Mouse (Mus musculus): ENCODE measurements around the gene Tfb2m. TPM values are rescaled to one million over a fixed set of nuclear protein-coding genes. Genes with fewer than 3 reads are reported as not detected.
A peak's percentile ranks its signal among the peaks of the same experiment; 100 is the strongest.

The Tfb2m gene
- polyA plus RNA-seq, 1 experiment from 2014 or later: 38.9 TPM

DNA sequence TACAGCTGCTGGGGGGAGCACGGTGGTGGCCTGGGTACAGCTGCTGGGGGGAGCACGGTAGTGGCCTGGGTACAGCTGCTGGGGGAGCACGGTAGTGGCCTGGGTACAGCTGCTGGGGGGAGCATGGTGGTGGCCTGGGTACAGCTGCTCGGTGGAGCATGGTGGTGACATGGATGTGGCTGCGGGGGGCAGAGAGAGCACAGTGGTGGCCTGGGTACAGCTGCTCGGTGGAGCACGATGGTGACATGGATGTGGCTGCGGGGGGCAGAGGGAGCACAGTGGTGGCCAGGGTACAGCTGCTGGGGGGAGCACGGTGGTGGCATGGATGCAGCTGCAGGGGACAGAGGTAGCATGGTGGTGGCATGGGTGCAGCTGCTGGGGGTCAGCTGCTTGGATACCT, 39.6 kb upstream of the Tfb2m start:
- no peak overlapping the region for H3K4me3 ChIP-seq (replicated peaks; ENCODE audit: low read depth, low read length)
- 59% methylated on average over 9 of the region's 9 CpGs for WGBS
- no peaks in the 10 kb centered on the region for H3K9me3 ChIP-seq (replicated peaks; ENCODE audit: low read length)
- DNase-seq (ENCODE audit: low spot score) (no peak), ATAC-seq (replicated peaks; ENCODE audit: low FRiP score, low read depth) (no peak)
- peaks cover 11% of the 10 kb centered on the region; the same call in 1 of the 2 replicates for H3K4me1 ChIP-seq (replicated peaks; ENCODE audit: insufficient read depth, low read length)
- no peak overlapping the region for H3K27ac ChIP-seq
- no peak overlapping the region for H3K4me2 ChIP-seq (ENCODE audit: low read length)
- no peak for TF ChIP-seq CTCF (IDR thresholded peaks at IDR 0.05; ENCODE audit: low read depth)
- H3K27me3 ChIP-seq (ENCODE audit: insufficient read depth, low read length): no peaks in the 10 kb centered on the region
- H3K36me3 ChIP-seq (ENCODE audit: insufficient read depth, low read length): no peaks in the 10 kb centered on the region
- no peak overlapping the region for H3K9ac ChIP-seq (ENCODE audit: low read depth, low read length)

DNA sequence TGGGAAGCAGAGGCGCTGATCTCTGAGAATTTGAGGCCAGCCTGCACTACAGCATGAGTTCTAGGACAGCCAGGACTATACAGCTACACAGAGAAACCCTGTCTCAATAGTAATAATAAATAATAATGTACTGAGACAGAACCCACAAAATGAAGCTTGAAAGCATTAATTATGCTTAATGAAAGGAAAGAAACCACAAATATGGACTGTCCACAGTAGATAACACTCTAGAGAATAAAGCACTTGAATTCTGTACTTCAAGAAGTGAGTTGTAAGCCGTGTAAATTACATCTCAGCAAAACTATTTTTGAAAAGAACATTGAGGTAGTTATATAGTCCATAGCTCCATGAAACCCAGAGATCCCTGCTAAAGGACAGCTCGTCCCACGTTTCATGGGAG, 38.2 kb upstream of the Tfb2m start:
- Histone ChIP-seq H3K36me3 (ENCODE audit: insufficient read depth, low read length) (peaks cover 5% of the 10 kb centered on the region; the same call in 1 of the 2 replicates), H3K27me3 (ENCODE audit: insufficient read depth, low read length) (no peaks in the 10 kb centered on the region), H3K9ac (ENCODE audit: low read depth, low read length) (no peak overlapping the region), H3K4me1 (replicated peaks; ENCODE audit: insufficient read depth, low read length) (peaks cover 11% of the 10 kb centered on the region; the same call in 1 of the 2 replicates), H3K27ac (no peak overlapping the region), H3K4me3 (replicated peaks; ENCODE audit: low read depth, low read length) (no peak overlapping the region), H3K9me3 (replicated peaks; ENCODE audit: low read length) (no peaks in the 10 kb centered on the region), H3K4me2 (ENCODE audit: low read length) (no peak overlapping the region)
- 87% methylated on average over 4 of the region's 4 CpGs for WGBS
- no peak for TF ChIP-seq CTCF (IDR thresholded peaks at IDR 0.05; ENCODE audit: low read depth)
- ATAC-seq (replicated peaks; ENCODE audit: low FRiP score, low read depth) (no peak), DNase-seq (ENCODE audit: low spot score) (no peak)

DNA sequence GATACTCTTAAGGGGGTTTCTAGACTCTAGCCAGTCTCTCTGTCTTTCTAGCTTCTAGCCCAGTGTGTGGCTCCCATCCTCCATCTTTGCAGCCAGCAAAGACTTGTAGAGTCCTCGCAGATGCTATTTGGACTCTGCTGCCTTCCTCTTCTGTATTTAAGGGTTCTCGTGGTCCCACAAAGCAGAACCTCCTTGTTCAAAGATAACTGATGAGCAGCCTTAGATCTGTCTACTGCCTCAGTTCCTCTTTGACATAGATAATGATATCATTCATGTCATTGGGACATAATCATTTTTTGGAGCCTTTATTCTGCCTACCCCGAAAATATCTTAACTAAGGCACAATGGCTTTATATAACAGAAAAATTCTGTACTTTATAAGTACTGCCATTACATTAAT, 37.0 kb upstream of the Tfb2m start:
- Histone ChIP-seq H3K27me3 (ENCODE audit: insufficient read depth, low read length) (no peaks in the 10 kb centered on the region), H3K4me1 (replicated peaks; ENCODE audit: insufficient read depth, low read length) (peaks cover 11% of the 10 kb centered on the region; the same call in 1 of the 2 replicates), H3K9ac (ENCODE audit: low read depth, low read length) (no peak overlapping the region), H3K9me3 (replicated peaks; ENCODE audit: low read length) (no peaks in the 10 kb centered on the region), H3K4me2 (ENCODE audit: low read length) (no peak overlapping the region), H3K27ac (no peak overlapping the region), H3K36me3 (ENCODE audit: insufficient read depth, low read length) (peaks cover 5% of the 10 kb centered on the region; the same call in 1 of the 2 replicates), H3K4me3 (replicated peaks; ENCODE audit: low read depth, low read length) (no peak overlapping the region)
- DNase-seq (ENCODE audit: low spot score) (no peak), ATAC-seq (replicated peaks; ENCODE audit: low FRiP score, low read depth) (no peak)
- no peak for TF ChIP-seq CTCF (IDR thresholded peaks at IDR 0.05; ENCODE audit: low read depth)
- WGBS: 90% methylated on average over 3 of the region's 3 CpGs

DNA sequence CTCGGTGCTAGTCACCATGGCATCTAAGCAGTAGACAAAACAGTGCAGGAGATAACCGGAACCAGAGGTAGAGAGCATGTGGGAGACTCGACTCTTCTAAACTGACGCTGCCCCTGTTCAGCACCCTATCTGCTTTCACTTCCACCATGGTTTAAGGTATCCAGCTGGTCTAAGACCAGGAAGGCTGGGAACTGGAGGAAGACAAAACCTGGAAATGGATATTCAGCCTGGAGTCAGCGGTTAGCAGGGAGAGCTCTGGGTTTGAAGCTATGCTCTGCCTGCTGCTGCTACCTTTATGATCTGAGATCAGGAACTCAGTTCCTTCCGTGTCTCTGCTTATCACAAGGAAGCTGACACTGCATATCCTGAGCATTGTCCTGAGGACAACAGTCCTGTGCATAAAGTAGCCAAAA, 36.0 kb upstream of the Tfb2m start:
- no peaks in the 10 kb centered on the region for H3K27me3 ChIP-seq (ENCODE audit: insufficient read depth, low read length)
- peak overlapping the region; percentile 19; the same call in 1 of the 2 replicates for H3K27ac ChIP-seq
- WGBS: 18% methylated on average over 6 of the region's 6 CpGs
- no peaks in the 10 kb centered on the region for H3K9me3 ChIP-seq (replicated peaks; ENCODE audit: low read length)
- H3K4me1 ChIP-seq (replicated peaks; ENCODE audit: insufficient read depth, low read length): peaks cover 11% of the 10 kb centered on the region; the same call in 1 of the 2 replicates
- H3K4me2 ChIP-seq (ENCODE audit: low read length): peak overlapping the region; percentile 27; the same call in 1 of the 2 replicates
- 0 out of 2 replicates have a peak overlapping the region, but pooled peaks have one; percentile 27 for H3K9ac ChIP-seq (ENCODE audit: low read depth, low read length)
- TF ChIP-seq CTCF (IDR thresholded peaks at IDR 0.05; ENCODE audit: low read depth): no peak
- ATAC-seq (replicated peaks; ENCODE audit: low FRiP score, low read depth) (no peak), DNase-seq (ENCODE audit: low spot score) (peak; percentile 81)
- peaks cover 5% of the 10 kb centered on the region; the same call in 1 of the 2 replicates for H3K36me3 ChIP-seq (ENCODE audit: insufficient read depth, low read length)
- 0 out of 2 replicates have a peak overlapping the region, but pooled peaks have one; percentile 2 for H3K4me3 ChIP-seq (replicated peaks; ENCODE audit: low read depth, low read length)

DNA sequence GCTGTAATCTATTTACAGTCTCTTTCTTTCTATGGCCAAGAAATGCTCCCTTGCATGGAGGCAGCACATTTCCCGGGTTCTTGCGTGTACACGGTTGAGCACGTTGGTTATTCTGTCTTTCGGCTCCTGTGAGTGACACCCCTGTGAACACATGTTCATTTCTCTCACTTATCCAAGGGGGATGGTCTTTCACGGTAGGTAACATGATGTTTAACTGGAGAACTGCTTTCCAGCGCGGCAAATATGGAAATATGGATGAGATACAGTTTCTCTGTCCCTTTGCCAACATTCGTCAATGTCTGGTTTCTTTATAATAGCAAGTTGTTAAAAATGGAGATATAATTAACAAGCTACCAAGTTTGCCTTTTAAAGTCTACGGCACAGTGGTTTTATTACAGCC, 35.4 kb upstream of the Tfb2m start:
- 65% methylated on average over 10 of the region's 10 CpGs for WGBS
- H3K4me1 ChIP-seq (replicated peaks; ENCODE audit: insufficient read depth, low read length): peaks cover 8% of the 10 kb centered on the region; the same call in 1 of the 2 replicates

DNA sequence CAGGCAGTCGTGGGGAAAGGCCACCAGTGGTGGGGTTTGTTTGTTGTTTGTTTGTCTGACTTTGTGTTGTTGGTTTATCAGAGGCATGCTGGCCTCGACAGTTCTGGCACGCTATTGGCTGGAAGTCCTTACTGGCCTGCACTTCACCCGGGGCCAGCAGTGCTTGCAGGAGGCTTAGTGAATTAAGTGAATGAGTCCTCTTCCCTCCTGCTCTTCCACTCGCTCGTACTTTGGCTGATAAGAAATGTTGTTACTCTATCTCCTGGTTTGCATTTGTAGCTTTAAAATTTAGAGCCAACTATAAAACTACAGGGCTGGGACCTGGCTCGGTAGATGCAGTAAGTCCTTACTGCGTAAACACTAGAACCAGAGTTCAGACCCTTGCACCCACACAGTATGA, 34.1 kb upstream of the Tfb2m start:
- 67% methylated on average over 8 of the region's 8 CpGs for WGBS
- DNase-seq (ENCODE audit: low spot score) (no peak), ATAC-seq (replicated peaks; ENCODE audit: low FRiP score, low read depth) (no peak)

More for the DNA sequence above, 35.4 kb upstream of the Tfb2m start:
- H3K36me3 ChIP-seq (ENCODE audit: insufficient read depth, low read length): peaks cover 5% of the 10 kb centered on the region; the same call in 1 of the 2 replicates
- H3K27me3 ChIP-seq (ENCODE audit: insufficient read depth, low read length): no peaks in the 10 kb centered on the region
- H3K9ac ChIP-seq (ENCODE audit: low read depth, low read length): no peak overlapping the region
- H3K27ac ChIP-seq: no peak overlapping the region; the same call in 1 of the 2 replicates
- no peak overlapping the region for H3K4me3 ChIP-seq (replicated peaks; ENCODE audit: low read depth, low read length)
- no peaks in the 10 kb centered on the region for H3K9me3 ChIP-seq (replicated peaks; ENCODE audit: low read length)
- TF ChIP-seq CTCF (IDR thresholded peaks at IDR 0.05; ENCODE audit: low read depth): no peak
- ATAC-seq (replicated peaks; ENCODE audit: low FRiP score, low read depth): no peak
- H3K4me2 ChIP-seq (ENCODE audit: low read length): peak overlapping the region; percentile 27; the same call in 1 of the 2 replicates
- no peak for DNase-seq (ENCODE audit: low spot score)

More for the DNA sequence above, 34.1 kb upstream of the Tfb2m start:
- Histone ChIP-seq H3K4me2 (ENCODE audit: low read length) (no peak overlapping the region), H3K27ac (no peak overlapping the region), H3K27me3 (ENCODE audit: insufficient read depth, low read length) (no peaks in the 10 kb centered on the region), H3K4me1 (replicated peaks; ENCODE audit: insufficient read depth, low read length) (peaks cover 8% of the 10 kb centered on the region; the same call in 1 of the 2 replicates), H3K36me3 (ENCODE audit: insufficient read depth, low read length) (peaks cover 5% of the 10 kb centered on the region; the same call in 1 of the 2 replicates), H3K9me3 (replicated peaks; ENCODE audit: low read length) (no peaks in the 10 kb centered on the region), H3K4me3 (replicated peaks; ENCODE audit: low read depth, low read length) (no peak overlapping the region), H3K9ac (ENCODE audit: low read depth, low read length) (no peak overlapping the region)
- TF ChIP-seq CTCF (IDR thresholded peaks at IDR 0.05; ENCODE audit: low read depth): no peak

All from kidney, postnatal 0 days (tissue).